Mouse (Mus musculus) midbrain, embryonic 12.5 days (tissue): ENCODE results near the gene Ipo4. TPM values are rescaled to one million over a fixed set of nuclear protein-coding genes. Genes with fewer than 3 reads are reported as not detected.

Source experiments
- ATAC-seq: fragments of 200-750 bp; cut with Nextera tagmentation; 2 replicates; pipeline ENCODE4 v1.8.0; 2017; ENCODE audit warnings: low read depth, moderate TSS enrichment, moderate library complexity; ENCODE audit not compliant: low FRiP score
- H3K27ac ChIP-seq: fragments of 300-500 bp; sonication (generic); replicated peaks from 2 replicates; pipeline ENCODE4 v1.5.1; 2016; ENCODE audit warnings: mild to moderate bottlenecking
- H3K27me3 ChIP-seq: fragments of 300-500 bp; sonication (generic); 2 replicates; pipeline ENCODE4 v1.6.1; 2016; ENCODE audit warnings: mild to moderate bottlenecking
- H3K36me3 ChIP-seq: fragments of 300-500 bp; sonication (generic); 2 replicates; pipeline ENCODE4 v1.6.1; 2016
- H3K4me1 ChIP-seq: fragments of 300-500 bp; sonication (generic); 2 replicates; pipeline ENCODE4 v1.6.1; 2016
- H3K4me2 ChIP-seq: fragments of 300-500 bp; sonication (generic); replicated peaks from 2 replicates; pipeline ENCODE4 v1.6.1; 2016; ENCODE audit warnings: mild to moderate bottlenecking, moderate library complexity
- H3K4me3 ChIP-seq: fragments of 300-500 bp; sonication (generic); 2 replicates; pipeline ENCODE4 v1.5.1; 2016; ENCODE audit warnings: mild to moderate bottlenecking
- H3K9ac ChIP-seq: fragments of 300-500 bp; sonication (generic); replicated peaks from 2 replicates; pipeline ENCODE4 v1.6.1; 2016; ENCODE audit warnings: mild to moderate bottlenecking, moderate library complexity
- H3K9me3 ChIP-seq: fragments of 300-500 bp; sonication (generic); 2 replicates; pipeline ENCODE4 v1.6.1; 2016; ENCODE audit warnings: mild to moderate bottlenecking
- WGBS: fragments of 180-500 bp; shearing (Covaris S2); methylation state at CpG from one replicate; pipeline ENCODE4 v1.1.7; 2016; 5-methylcytosine and 5-hydroxymethylcytosine counted together
- polyA plus RNA-seq: library from polyadenylated mRNA; unstranded; fragments of >200 nt; fragmentation: Nextera tagmentation; extraction: Ambion mirVana; gene quantifications from 2 replicates; pipeline ENCODE4 v1.2.1, GENCODE M21; 2016

Gene Ipo4
- polyA plus RNA-seq = 78.5 and 85.4 TPM in 2 replicates

GRCm38 (mm10) chr14:55635523-55636007 is at the start of gene Ipo4:
Gene Ipo4 (minus strand): TSS chr14:55635957.
- ATAC-seq = peak; percentile 87
- 3% methylated on average over 33 of the region's 33 CpGs for WGBS
- peaks cover 80% of the 10 kb centered on the region for H3K36me3 ChIP-seq

GRCm38 (mm10) chr14:55682118-55682493 is 46.3 kb upstream of the Ipo4 start:
- no peaks in the 10 kb centered on the region for H3K27me3 ChIP-seq
- peak overlapping the region; percentile 75 for H3K4me2 ChIP-seq
- peak; percentile 60; the same call in 1 of the 2 replicates for ATAC-seq
- H3K27ac ChIP-seq = peak overlapping the region; percentile 56; the same call in 1 of the 2 replicates
- H3K4me3 ChIP-seq = peak overlapping the region; percentile 72
- H3K36me3 ChIP-seq = peaks cover 29% of the 10 kb centered on the region
- peaks cover 11% of the 10 kb centered on the region for H3K4me1 ChIP-seq
- H3K9me3 ChIP-seq = no peaks in the 10 kb centered on the region
- peak overlapping the region; percentile 73; the same call in 1 of the 2 replicates for H3K9ac ChIP-seq
- WGBS = 16% methylated on average over 3 of the region's 3 CpGs

More at GRCm38 (mm10) chr14:55635523-55636007, at the start of gene Ipo4:
- Histone ChIP-seq H3K27me3 (no peaks in the 10 kb centered on the region), H3K9ac (peak within 1 kb of the TSS; percentile 75), H3K4me3 (peak within 1 kb of the TSS; percentile 64), H3K27ac (peak within 1 kb of the TSS; percentile 66), H3K4me1 (peaks cover 19% of the 10 kb centered on the region), H3K4me2 (peak within 1 kb of the TSS; percentile 93), H3K9me3 (no peaks in the 10 kb centered on the region)

GRCm38 (mm10) chr14:55681160-55682117 is 45.7 kb upstream of the Ipo4 start, which contains the start of gene Tinf2:
Gene Tinf2 (minus strand): TSS chr14:55681820.
- no peaks in the 10 kb centered on the region for H3K27me3 ChIP-seq
- peak within 1 kb of the TSS; percentile 72 for H3K4me3 ChIP-seq
- peak; percentile 98 for ATAC-seq
- H3K4me2 ChIP-seq = peak within 1 kb of the TSS; percentile 75
- H3K9me3 ChIP-seq = no peaks in the 10 kb centered on the region
- H3K27ac ChIP-seq = peak within 1 kb of the TSS; percentile 56; the same call in 1 of the 2 replicates
- peak within 1 kb of the TSS; percentile 73 for H3K9ac ChIP-seq
- WGBS = under 1% methylated on average over 65 of the region's 66 CpGs
- H3K4me1 ChIP-seq = peaks cover 11% of the 10 kb centered on the region
- peaks cover 36% of the 10 kb centered on the region for H3K36me3 ChIP-seq

DNA sequence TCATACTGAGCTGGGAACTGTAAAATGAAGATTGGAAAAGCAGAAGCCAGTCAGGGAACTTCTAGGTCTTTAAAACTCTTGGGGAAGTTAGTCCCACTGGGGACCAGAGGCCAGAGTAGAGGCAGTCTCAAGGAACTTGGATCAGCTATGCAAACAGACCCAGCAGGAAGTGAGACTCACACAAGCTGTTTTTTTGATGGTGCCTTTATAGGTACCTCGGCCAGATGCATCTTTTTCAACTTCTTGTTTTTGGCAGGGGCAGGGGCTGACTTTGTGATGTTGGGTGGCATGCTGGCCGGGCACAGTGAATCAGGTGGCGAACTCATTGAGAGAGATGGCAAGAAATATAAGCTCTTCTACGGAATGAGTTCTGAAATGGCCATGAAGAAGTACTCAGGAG is 41.9 kb upstream of the Ipo4 start:
- no peak for ATAC-seq
- no peaks in the 10 kb centered on the region for H3K27me3 ChIP-seq
- H3K9ac ChIP-seq = no peak overlapping the region
- H3K27ac ChIP-seq = no peak overlapping the region
- peaks cover 15% of the 10 kb centered on the region for H3K4me1 ChIP-seq
- peaks cover 43% of the 10 kb centered on the region for H3K36me3 ChIP-seq
- no peak overlapping the region for H3K4me2 ChIP-seq
- no peak overlapping the region for H3K4me3 ChIP-seq
- H3K9me3 ChIP-seq = no peaks in the 10 kb centered on the region
- 89% methylated on average over 4 of the region's 4 CpGs for WGBS

GRCm38 (mm10) chr14:55672741-55673060 is 36.9 kb upstream of the Ipo4 start:
- 83% methylated on average over 7 of the region's 7 CpGs for WGBS

DNA sequence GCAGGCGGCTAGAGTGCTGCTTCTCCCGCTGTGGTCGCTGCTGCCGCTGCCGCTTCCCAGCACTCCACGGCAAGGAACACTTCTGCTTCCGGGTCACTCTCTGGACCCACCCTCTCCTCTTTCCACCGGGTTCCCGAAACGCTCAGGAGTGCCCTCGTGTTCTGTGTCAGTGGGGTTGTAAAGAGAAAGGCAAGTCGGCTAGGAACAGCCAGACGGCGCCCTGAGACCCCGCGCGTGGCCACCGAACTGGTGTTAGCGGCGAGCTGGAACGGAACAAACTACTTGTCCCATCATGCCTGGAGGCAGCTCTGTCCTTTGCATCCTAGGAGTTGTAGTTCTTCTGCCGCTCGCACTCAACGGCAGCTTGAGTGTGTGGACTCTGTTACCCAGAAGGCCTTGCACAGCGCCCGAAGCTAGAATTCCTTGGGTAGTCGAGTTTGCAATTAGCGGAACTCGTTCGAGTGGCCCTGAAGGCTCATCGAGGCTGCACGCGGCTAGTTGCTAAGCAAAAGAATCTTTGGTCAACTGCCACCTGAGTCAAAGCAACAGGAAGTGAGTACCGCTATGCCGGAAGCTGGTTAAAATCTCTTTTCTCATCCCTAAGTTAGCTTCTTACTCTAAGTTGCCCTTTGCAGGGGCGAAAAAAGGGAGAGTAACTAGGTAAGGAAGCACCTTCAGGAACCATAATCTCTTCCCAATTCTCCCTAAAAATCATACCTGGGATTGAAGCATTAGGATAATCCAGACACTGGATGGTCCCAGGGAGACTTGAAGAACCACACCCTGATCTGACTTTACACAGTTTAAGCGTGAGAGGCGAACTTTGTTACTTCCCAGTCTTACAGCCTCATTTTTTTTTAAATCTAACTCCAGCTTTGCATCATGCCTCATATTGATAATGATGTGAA is 36.3 kb upstream of the Ipo4 start, which contains the start of the genes Gmpr2 and Nedd8:
Gene Gmpr2 (plus strand): TSS at position 109 of the 908 bp plus-strand sequence.
Gene Nedd8 (minus strand): TSS at position 292 of the 908 bp plus-strand sequence.
- Histone ChIP-seq H3K9me3 (no peaks in the 10 kb centered on the region), H3K4me3 (peak within 1 kb of the TSS; percentile 64), H3K27me3 (no peaks in the 10 kb centered on the region), H3K27ac (peak within 1 kb of the TSS; percentile 81), H3K4me1 (peaks cover 25% of the 10 kb centered on the region), H3K36me3 (peaks cover 22% of the 10 kb centered on the region), H3K9ac (peak within 1 kb of the TSS; percentile 93), H3K4me2 (peak within 1 kb of the TSS; percentile 98)
- under 1% methylated on average over 38 of the region's 38 CpGs for WGBS
- peak; percentile 98 for ATAC-seq

More at GRCm38 (mm10) chr14:55672741-55673060, 36.9 kb upstream of the Ipo4 start:
- Histone ChIP-seq H3K27ac (0 out of 2 replicates have a peak overlapping the region, but pooled peaks have one; percentile 81), H3K27me3 (no peaks in the 10 kb centered on the region), H3K4me3 (peak overlapping the region; percentile 64), H3K4me2 (peak overlapping the region; percentile 98), H3K9ac (peak overlapping the region; percentile 29), H3K9me3 (no peaks in the 10 kb centered on the region), H3K4me1 (peaks cover 25% of the 10 kb centered on the region), H3K36me3 (peaks cover 26% of the 10 kb centered on the region)
- ATAC-seq = no peak

GRCm38 (mm10) chr14:55671486-55671832 is 35.7 kb upstream of the Ipo4 start:
- peak overlapping the region; percentile 64 for H3K4me3 ChIP-seq
- H3K9ac ChIP-seq = peak overlapping the region; percentile 93
- H3K4me1 ChIP-seq = peaks cover 25% of the 10 kb centered on the region
- H3K27me3 ChIP-seq = no peaks in the 10 kb centered on the region
- H3K9me3 ChIP-seq = no peaks in the 10 kb centered on the region
- peak overlapping the region; percentile 81 for H3K27ac ChIP-seq
- peak; percentile 53 for ATAC-seq
- WGBS = under 1% methylated on average over 12 of the region's 12 CpGs
- peaks cover 20% of the 10 kb centered on the region for H3K36me3 ChIP-seq
- H3K4me2 ChIP-seq = peak overlapping the region; percentile 98

DNA sequence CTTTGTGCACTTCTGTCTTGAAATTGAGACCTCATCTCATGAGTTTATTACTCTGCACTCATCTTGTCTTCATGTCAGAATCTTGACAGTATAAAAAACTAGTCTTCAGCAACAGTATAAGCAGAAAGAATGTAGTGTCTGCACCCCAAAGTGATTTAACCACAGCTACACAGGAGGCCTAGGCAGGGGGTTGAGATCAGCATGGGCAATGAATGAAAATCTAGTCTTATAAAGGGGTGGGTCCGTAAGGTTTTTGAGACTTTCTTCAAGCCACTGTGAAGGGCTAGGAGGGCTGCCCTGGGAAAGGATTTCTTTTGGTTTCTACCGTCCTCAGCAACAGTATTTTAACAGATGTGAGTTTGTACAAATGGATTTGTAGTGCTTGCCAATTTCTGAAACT is 24.9 kb upstream of the Ipo4 start:
- H3K4me3 ChIP-seq = peak overlapping the region; percentile 75
- peak overlapping the region; percentile 65; the same call in 1 of the 2 replicates for H3K27ac ChIP-seq
- H3K27me3 ChIP-seq = no peaks in the 10 kb centered on the region
- H3K4me1 ChIP-seq = 0 out of 2 replicates have a peak, but pooled peaks cover 3% of the 10 kb centered on the region
- 0 out of 2 replicates have a peak, but pooled peaks have one; percentile 10 for ATAC-seq
- peak overlapping the region; percentile 58 for H3K4me2 ChIP-seq
- 43% methylated on average over 2 of the region's 2 CpGs for WGBS
- H3K36me3 ChIP-seq = peaks cover 39% of the 10 kb centered on the region
- no peak overlapping the region for H3K9ac ChIP-seq
- H3K9me3 ChIP-seq = no peaks in the 10 kb centered on the region

GRCm38 (mm10) chr14:55659960-55660573 is 24.3 kb upstream of the Ipo4 start, which contains the start of gene Mdp1:
Gene Mdp1 (minus strand): TSS chr14:55660508.
- Histone ChIP-seq H3K27me3 (no peaks in the 10 kb centered on the region), H3K4me3 (peak within 1 kb of the TSS; percentile 75), H3K4me2 (peak within 1 kb of the TSS; percentile 58), H3K9ac (peak within 1 kb of the TSS; percentile 68), H3K36me3 (peaks cover 39% of the 10 kb centered on the region), H3K9me3 (no peaks in the 10 kb centered on the region), H3K4me1 (0 out of 2 replicates have a peak, but pooled peaks cover 3% of the 10 kb centered on the region), H3K27ac (peak within 1 kb of the TSS; percentile 65)
- under 1% methylated on average over 39 of the region's 39 CpGs for WGBS
- ATAC-seq = peak; percentile 92

DNA sequence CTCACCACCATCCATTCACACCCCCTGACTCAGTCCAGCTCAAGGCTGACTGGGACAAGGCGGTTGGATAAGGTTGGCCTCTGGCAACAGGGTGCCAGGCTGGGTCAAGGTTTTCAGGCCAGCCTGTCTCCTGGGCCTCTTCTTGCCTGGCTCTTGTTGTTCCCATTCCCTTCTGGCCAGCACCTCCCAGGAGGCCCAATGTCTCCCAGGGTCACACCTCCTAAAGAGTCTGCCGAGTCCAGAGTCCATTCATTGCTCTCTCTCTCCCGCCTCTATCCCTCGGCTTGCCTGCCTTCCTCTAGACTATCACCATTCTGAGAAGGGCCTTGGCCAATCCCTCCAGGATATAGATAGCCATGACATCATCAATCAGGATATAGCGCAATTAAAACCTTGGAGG is 22.3 kb upstream of the Ipo4 start:
- no peaks in the 10 kb centered on the region for H3K27me3 ChIP-seq
- H3K4me3 ChIP-seq = no peak overlapping the region
- peaks cover 31% of the 10 kb centered on the region for H3K36me3 ChIP-seq
- no peak for ATAC-seq
- no peak overlapping the region for H3K4me2 ChIP-seq
- no peak overlapping the region for H3K27ac ChIP-seq
- H3K4me1 ChIP-seq = 0 out of 2 replicates have a peak, but pooled peaks cover 3% of the 10 kb centered on the region
- no peak overlapping the region for H3K9ac ChIP-seq
- 93% methylated on average over 5 of the region's 5 CpGs for WGBS
- no peaks in the 10 kb centered on the region for H3K9me3 ChIP-seq

DNA sequence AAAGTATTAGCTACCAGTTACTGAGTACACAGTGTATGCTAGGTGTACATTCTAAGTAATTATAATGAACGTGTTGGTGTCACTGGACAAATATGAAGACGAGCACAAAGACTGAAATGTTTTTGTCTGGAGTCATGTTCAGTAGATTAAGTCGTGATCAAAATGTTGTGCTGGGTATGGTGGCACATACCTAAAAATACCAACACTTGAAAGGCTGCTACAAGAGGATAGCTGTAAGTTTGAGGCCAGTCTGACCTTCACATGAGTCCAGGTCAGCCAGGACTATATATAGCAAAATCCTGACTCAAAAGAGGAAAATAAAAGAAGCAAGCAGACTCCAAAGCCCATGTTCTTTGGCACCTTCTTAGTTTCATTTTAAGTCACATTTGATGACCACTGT is 21.2 kb upstream of the Ipo4 start:
- ATAC-seq = no peak
- Histone ChIP-seq H3K27me3 (no peaks in the 10 kb centered on the region), H3K27ac (no peak overlapping the region), H3K36me3 (peaks cover 22% of the 10 kb centered on the region), H3K4me2 (no peak overlapping the region), H3K9me3 (no peaks in the 10 kb centered on the region), H3K4me3 (no peak overlapping the region), H3K9ac (no peak overlapping the region), H3K4me1 (0 out of 2 replicates have a peak, but pooled peaks cover 3% of the 10 kb centered on the region)
- 92% methylated on average over 3 of the region's 3 CpGs for WGBS
